Mouse (Mus musculus): ENCODE results near the gene Slc16a11. TPM values are rescaled to one million over a fixed set of nuclear protein-coding genes. Genes with fewer than 3 reads are reported as not detected.

Slc16a11 gene
- total RNA-seq, 2 experiments from 2014 or later: 33.9 to 37.1 TPM

- DNase-seq (ENCODE audit: extremely low spot score in 1 of 2, low spot score in 2 of 2): peak; percentile 98 to 99
- intact Hi-C loops (cut with DNase I): no loop called here
These were observed 25.1 kb downstream of the Slc16a11 start, which contains the start of gene 0610010K14Rik for GRCm38 (mm10) chr11:70237457-70238167. 0610010K14Rik (minus strand) TSS chr11:70237914.

GRCm38 (mm10) chr11:70238591-70239440, 26.3 kb downstream of the Slc16a11 start:
- DNase-seq (ENCODE audit: extremely low spot score in 1 of 2, low spot score in 2 of 2): no peak
- intact Hi-C loops (cut with DNase I): no loop called here

- peak; percentile 80 to 83 for DNase-seq (ENCODE audit: extremely low spot score in 1 of 2, low spot score in 2 of 2)
- intact Hi-C loops (cut with DNase I): no loop called here
These were observed 27.2 kb downstream of the Slc16a11 start, which contains the start of the genes Gm21988 and Rnasek for GRCm38 (mm10) chr11:70239541-70240279. Gm21988 (minus strand) TSS chr11:70239830. Rnasek (minus strand) TSS chr11:70239842.

GRCm38 (mm10) chr11:70242591-70242990, 30.0 kb downstream of the Slc16a11 start:
- intact Hi-C loops (cut with DNase I): no loop called here

GRCm38 (mm10) chr11:70247136-70247845, 34.7 kb downstream of the Slc16a11 start:
- DNase-seq (ENCODE audit: extremely low spot score in 1 of 2, low spot score in 2 of 2): peak in 1 of 2 experiments; percentile 64
- intact Hi-C loops (cut with DNase I): no loop called here

More at GRCm38 (mm10) chr11:70242591-70242990, 30.0 kb downstream of the Slc16a11 start:
- no peak for DNase-seq (ENCODE audit: extremely low spot score in 1 of 2, low spot score in 2 of 2)

- DNase-seq (ENCODE audit: extremely low spot score in 1 of 2, low spot score in 2 of 2): no peak
- intact Hi-C loops (cut with DNase I): no loop called here
These were observed 37.6 kb downstream of the Slc16a11 start for GRCm38 (mm10) chr11:70250150-70250549.

- intact Hi-C loops (cut with DNase I): no loop called here
- no peak for DNase-seq (ENCODE audit: extremely low spot score in 1 of 2, low spot score in 2 of 2)
These were observed 39.3 kb downstream of the Slc16a11 start for GRCm38 (mm10) chr11:70251853-70252252.

- intact Hi-C loops (cut with DNase I): loop anchor here (2.0 kb wide), 1 partner anchor 54 kb away; no protein-coding TSS in a partner anchor
- DNase-seq (ENCODE audit: extremely low spot score in 1 of 2, low spot score in 2 of 2): no peak
These were observed 41.8 kb downstream of the Slc16a11 start for GRCm38 (mm10) chr11:70254337-70254736.

- intact Hi-C loops (cut with DNase I): loop anchor here (2.0 kb wide), 1 partner anchor 54 kb away; no protein-coding TSS in a partner anchor
These were observed 42.5 kb downstream of the Slc16a11 start, which contains the start of gene Alox12 for GRCm38 (mm10) chr11:70254931-70255531. Alox12 (minus strand) TSS chr11:70255353.

GRCm38 (mm10) chr11:70259035-70259434, 46.5 kb downstream of the Slc16a11 start:
- intact Hi-C loops (cut with DNase I): no loop called here
- DNase-seq (ENCODE audit: extremely low spot score in 1 of 2, low spot score in 2 of 2): no peak

More at GRCm38 (mm10) chr11:70254931-70255531, 42.5 kb downstream of the Slc16a11 start, which contains the start of gene Alox12:
- DNase-seq (ENCODE audit: extremely low spot score in 1 of 2, low spot score in 2 of 2): peak in 1 of 2 experiments; percentile 56

GRCm38 (mm10) chr11:70265252-70265651, 52.7 kb downstream of the Slc16a11 start:
- intact Hi-C loops (cut with DNase I): no loop called here
- DNase-seq (ENCODE audit: extremely low spot score in 1 of 2, low spot score in 2 of 2): no peak

- intact Hi-C loops (cut with DNase I): no loop called here
- DNase-seq (ENCODE audit: extremely low spot score in 1 of 2, low spot score in 2 of 2): no peak
These were observed 53.3 kb downstream of the Slc16a11 start for GRCm38 (mm10) chr11:70265819-70266218.

Small RNA genes within 50 kb of the gene (microRNA-seq; reads per million reads assigned to microRNA genes)
- gene Mir195a (5,168 reads per million, percentile 92 among the genes with 10 or more reads in this experiment), gene Mir497 (not detected), gene Mir497b (not detected)

Other genes with a start within 250 kb of the Slc16a11 start
- gene Cldn7, start 248.0 kb upstream of the Slc16a11 start, total RNA-seq (2021): not detected
- 100 to 1,000 TPM; 104 to 118 TPM for gene Ctdnep1, start 231.6 kb upstream of the Slc16a11 start, total RNA-seq (2021)
- gene Elp5, start 230.2 kb upstream of the Slc16a11 start, total RNA-seq (2021): 100 to 1,000 TPM; 114 to 125 TPM
- gene Gabarap, start 221.6 kb upstream of the Slc16a11 start, total RNA-seq (2021): 100 to 1,000 TPM; 252 to 266 TPM
- 10 to 100 TPM; 35.2 to 38.6 TPM for gene Phf23, start 217.0 kb upstream of the Slc16a11 start, total RNA-seq (2021)
- 10 to 100 TPM; 27.5 to 30.3 TPM for gene Dvl2, start 212.2 kb upstream of the Slc16a11 start, total RNA-seq (2021)
- 10 to 100 TPM; 44.8 to 48.0 TPM for gene Acadvl, start 197.3 kb upstream of the Slc16a11 start, total RNA-seq (2021)
- gene Dlg4, start 195.8 kb upstream of the Slc16a11 start, total RNA-seq (2021): 100 to 1,000 TPM; 871 to 875 TPM
- gene Asgr1, start 158.7 kb upstream of the Slc16a11 start, total RNA-seq (2021): 1 to 10 TPM; 1.4 to 1.5 TPM
- not detected for gene Asgr2, start 120.1 kb upstream of the Slc16a11 start, total RNA-seq (2021)
- gene Mgl2, start 82.4 kb upstream of the Slc16a11 start, total RNA-seq (2021): under 1 TPM; 0.30 to 0.36 TPM
- gene Clec10a, start 56.6 kb upstream of the Slc16a11 start, total RNA-seq (2021): 1 to 10 TPM; 1.2 to 3.4 TPM
- 10 to 100 TPM in 1 of 2 experiments, 1 to 10 TPM in 1; 8.9 to 10.6 TPM for gene Slc16a13, start 8.3 kb downstream of the Slc16a11 start, total RNA-seq (2021)
- gene Bcl6b, start 17.0 kb downstream of the Slc16a11 start, total RNA-seq (2021): 1 to 10 TPM; 7.1 to 8.6 TPM
- gene 0610010K14Rik, start 25.2 kb downstream of the Slc16a11 start, total RNA-seq (2021): 10 to 100 TPM; 53.7 to 54.1 TPM
- gene Gm21988, start 27.1 kb downstream of the Slc16a11 start, total RNA-seq (2021): 1 to 10 TPM; 6.0 to 8.7 TPM
- 100 to 1,000 TPM; 279 to 285 TPM for gene Rnasek, start 27.1 kb downstream of the Slc16a11 start, total RNA-seq (2021)
- gene Alox12, start 42.6 kb downstream of the Slc16a11 start, total RNA-seq (2021): under 1 TPM; 0.32 to 0.41 TPM
- under 1 TPM; 0.20 to 0.45 TPM for gene Alox12e, start 109.9 kb downstream of the Slc16a11 start, total RNA-seq (2021)
- not detected for gene Alox15, start 139.3 kb downstream of the Slc16a11 start, total RNA-seq (2021)
- gene Pelp1, start 197.3 kb downstream of the Slc16a11 start, total RNA-seq (2021): 10 to 100 TPM; 48.1 to 48.6 TPM
- gene Arrb2, start 219.9 kb downstream of the Slc16a11 start, total RNA-seq (2021): 10 to 100 TPM; 75.3 to 76.9 TPM
- 10 to 100 TPM; 20.7 to 23.1 TPM for gene Med11, start 239.2 kb downstream of the Slc16a11 start, total RNA-seq (2021)
- gene Zmynd15, start 246.7 kb downstream of the Slc16a11 start, total RNA-seq (2021): 1 to 10 TPM; 1.0 to 1.1 TPM
- under 1 TPM; 0.69 to 0.71 TPM for gene Cxcl16, start 247.2 kb downstream of the Slc16a11 start, total RNA-seq (2021)